ENCODE assay signal across 18 mouse cellular contexts in genomic region chr13:115050660-115051559, GRCm38 (mm10). TPM values are rescaled to one million over a fixed set of nuclear protein-coding genes. Genes with fewer than 3 reads are reported as not detected.
DNase-seq lines count a peak whose midpoint lies in the region; ATAC-seq lines count a peak whose summit lies in the region.
"Had no signal": no experiment of that assay in that cellular context is flagged by ENCODE, and none has a peak within 500 bp of the region (broad histone marks: within the 10 kb centered on the region; RNA-seq: fewer than 3 reads in every experiment).

No protein-coding gene starts in this region.

- peaks cover 6% of the 10 kb centered on the region for H3K4me1 ChIP-seq in forebrain, embryonic 15.5 days
- H3K4me1 ChIP-seq in forebrain, embryonic 11.5 days (replicated peaks; ENCODE audit: control insufficient read depth, insufficient read depth, low read length), result no peaks in the 10 kb centered on the region
- peaks cover 12% of the 10 kb centered on the region for H3K4me1 ChIP-seq in limb, embryonic 10.5 days

- no peak for DNase-seq in forebrain, embryonic 11.5 days (ENCODE audit: low spot score)
- DNase-seq in layer of hippocampus, adult 9-11 months, result peak; percentile 5
- DNase-seq in layer of hippocampus, postnatal 25 days (ENCODE audit: extremely low spot score in 1 of 2, low spot score in 1 of 2), result no peak
- peak; percentile 16 for DNase-seq in brain, embryonic 18.5 days (ENCODE audit: low read depth, low spot score)
- peak; percentile 42 for DNase-seq in lung, postnatal 14 days
- DNase-seq in limb, embryonic 10.5 days (ENCODE audit: low spot score), result no peak
- DNase-seq: adrenal gland, postnatal 25 days; B cell, adult 2 months; cerebellum, adult 2 months; gastrocnemius, postnatal 25 days; kidney, adult 18-20 months; thymus, postnatal 25 days had no signal

- peak overlapping the region; percentile 32; the same call in 1 of the 2 replicates for H3K27ac ChIP-seq in forebrain, embryonic 15.5 days (replicated peaks)
- H3K27ac ChIP-seq in forebrain, embryonic 11.5 days (ENCODE audit: low read depth, low read length), result no peak overlapping the region
- H3K27ac ChIP-seq in limb, embryonic 10.5 days, result no peak overlapping the region
- H3K27ac ChIP-seq: heart, embryonic 15.5 days; liver, embryonic 14.5 days had no signal

- ATAC-seq in forebrain, embryonic 15.5 days (replicated peaks), result peak; percentile 81
- ATAC-seq in forebrain, embryonic 11.5 days (replicated peaks; ENCODE audit: low FRiP score), result no peak
- no peak for ATAC-seq in megakaryocyte, adult 5-6 weeks (ENCODE audit: poor library complexity, severe bottlenecking)

- WGBS in forebrain, embryonic 15.5 days, result 78% methylated on average over 13 of the region's 13 CpGs
- WGBS in forebrain, embryonic 11.5 days, result 87% methylated on average over 13 of the region's 13 CpGs
- WGBS in limb, embryonic 10.5 days, result 86% methylated on average over 13 of the region's 13 CpGs

- no peaks in the 10 kb centered on the region for H3K36me3 ChIP-seq in forebrain, embryonic 15.5 days
- H3K36me3 ChIP-seq in forebrain, embryonic 11.5 days (ENCODE audit: control insufficient read depth, insufficient read depth, low read length), result no peaks in the 10 kb centered on the region
- H3K36me3 ChIP-seq in limb, embryonic 10.5 days, result no peaks in the 10 kb centered on the region
- H3K36me3 ChIP-seq: G1E had no signal

- H3K4me2 ChIP-seq in forebrain, embryonic 15.5 days (replicated peaks), result no peak overlapping the region
- H3K4me2 ChIP-seq in forebrain, embryonic 11.5 days (ENCODE audit: low read depth, low read length, severe bottlenecking), result no peak overlapping the region
- H3K4me2 ChIP-seq: heart, embryonic 15.5 days; midbrain, embryonic 11.5 days had no signal

- H3K9ac ChIP-seq in forebrain, embryonic 15.5 days (replicated peaks), result no peak overlapping the region
- no peak overlapping the region for H3K9ac ChIP-seq in forebrain, embryonic 11.5 days (ENCODE audit: low read length)
- H3K9ac ChIP-seq: heart, embryonic 15.5 days; liver, embryonic 14.5 days had no signal

- H3K9me3 ChIP-seq in forebrain, embryonic 15.5 days, result no peaks in the 10 kb centered on the region
- no peaks in the 10 kb centered on the region for H3K9me3 ChIP-seq in forebrain, embryonic 11.5 days (ENCODE audit: control insufficient read depth, low read length)
- no peaks in the 10 kb centered on the region for H3K9me3 ChIP-seq in limb, embryonic 10.5 days (replicated peaks)
- H3K9me3 ChIP-seq: G1E; heart, embryonic 15.5 days had no signal

- no peaks in the 10 kb centered on the region for H3K27me3 ChIP-seq in forebrain, embryonic 15.5 days
- no peaks in the 10 kb centered on the region for H3K27me3 ChIP-seq in forebrain, embryonic 11.5 days (ENCODE audit: control insufficient read depth, insufficient read depth, low read length)
- H3K27me3 ChIP-seq in limb, embryonic 10.5 days (ENCODE audit: low read depth, poor library complexity, severe bottlenecking), result no peaks in the 10 kb centered on the region
- H3K27me3 ChIP-seq: heart, embryonic 15.5 days had no signal

- H3K4me3 ChIP-seq in forebrain, embryonic 15.5 days, result no peak overlapping the region
- no peak overlapping the region for H3K4me3 ChIP-seq in forebrain, embryonic 11.5 days (ENCODE audit: low read depth, low read length)
- H3K4me3 ChIP-seq in limb, embryonic 10.5 days, result no peak overlapping the region
- H3K4me3 ChIP-seq: heart, embryonic 15.5 days had no signal

RNA-seq across cellular contexts. Expression of gene Pelo, which starts 39.1 kb away (rescaled TPM):
- 4.7 and 4.9 TPM in 2 replicates for polyA plus RNA-seq in forebrain, embryonic 15.5 days (2015; fragmentation: Nextera tagmentation; extraction: Ambion mirVana)
- polyA plus RNA-seq in forebrain, embryonic 11.5 days (2014; fragmentation: Nextera tagmentation; extraction: Ambion mirVana), result 6.4 and 8.8 TPM in 2 replicates
- 10 to 100 TPM; 21.0 to 22.7 TPM for total RNA-seq in layer of hippocampus, postnatal 25 days (2021)
- 7.8 and 11.6 TPM in 2 replicates for total RNA-seq in megakaryocyte, adult 5-6 weeks (2015)
- 5.7 and 7.0 TPM in 2 replicates for total RNA-seq in megakaryocyte, adult 5-6 weeks (2017)
- 6.7 and 7.4 TPM in 2 replicates for polyA plus RNA-seq in limb, embryonic 10.5 days (2016; fragmentation: Nextera tagmentation; extraction: Ambion mirVana)

RNA-seq across cellular contexts. Expression of gene Gm49395, which starts 50.8 kb away (rescaled TPM):
- polyA plus RNA-seq in forebrain, embryonic 15.5 days (2015; fragmentation: Nextera tagmentation; extraction: Ambion mirVana), result 2.0 and 2.6 TPM in 2 replicates
- 4.3 and 4.4 TPM in 2 replicates for polyA plus RNA-seq in forebrain, embryonic 11.5 days (2014; fragmentation: Nextera tagmentation; extraction: Ambion mirVana)
- total RNA-seq in layer of hippocampus, postnatal 25 days (2021), result 1 to 10 TPM in 1 of 2 experiments, under 1 TPM in 1; 0.84 to 2.6 TPM
- 12.9 and 14.0 TPM in 2 replicates for total RNA-seq in megakaryocyte, adult 5-6 weeks (2015)
- total RNA-seq in megakaryocyte, adult 5-6 weeks (2017), result 7.0 and 9.2 TPM in 2 replicates
- polyA plus RNA-seq in limb, embryonic 10.5 days (2016; fragmentation: Nextera tagmentation; extraction: Ambion mirVana), result 1.7 and 3.2 TPM in 2 replicates
- total RNA-seq: G1E had no signal

RNA-seq across cellular contexts. Expression of gene Itga1, which starts 50.9 kb away (rescaled TPM):
- 5.6 and 6.3 TPM in 2 replicates for polyA plus RNA-seq in forebrain, embryonic 15.5 days (2015; fragmentation: Nextera tagmentation; extraction: Ambion mirVana)
- polyA plus RNA-seq in forebrain, embryonic 11.5 days (2014; fragmentation: Nextera tagmentation; extraction: Ambion mirVana), result 5.3 and 6.2 TPM in 2 replicates
- 1 to 10 TPM; 5.3 to 7.4 TPM for total RNA-seq in layer of hippocampus, postnatal 25 days (2021)
- total RNA-seq in megakaryocyte, adult 5-6 weeks (2015), result 60.3 and 63.4 TPM in 2 replicates
- 45.5 and 47.2 TPM in 2 replicates for total RNA-seq in megakaryocyte, adult 5-6 weeks (2017)
- 4.0 and 4.2 TPM in 2 replicates for polyA plus RNA-seq in limb, embryonic 10.5 days (2016; fragmentation: Nextera tagmentation; extraction: Ambion mirVana)
- polyA plus RNA-seq: G1E had no signal

Comparison
In these comparisons a context has a peak if more than half of its experiments do, and no peak if none do; other contexts are left out.
1. DNase-seq: peak in layer of hippocampus, adult 9-11 months (single experiment), brain, embryonic 18.5 days (single experiment) and lung, postnatal 14 days (single experiment); none in forebrain, embryonic 11.5 days (single experiment), layer of hippocampus, postnatal 25 days (0 of 2) and limb, embryonic 10.5 days (single experiment).